Mouse (Mus musculus) embryonic facial prominence, embryonic 15.5 days (tissue): ENCODE results near the gene Nsmce4a. TPM values are rescaled to one million over a fixed set of nuclear protein-coding genes. Genes with fewer than 3 reads are reported as not detected.

Experiments used
- ATAC-seq: fragments of 200-750 bp; cut with Nextera tagmentation; 2 replicates; pipeline ENCODE4 v1.8.0; 2017; ENCODE audit warnings: low read depth, moderate TSS enrichment; ENCODE audit not compliant: insufficient number of reproducible peaks, low FRiP score, low TSS enrichment
- H3K27ac ChIP-seq: fragments of 300-500 bp; sonication (generic); replicated peaks from 2 replicates; pipeline ENCODE4 v1.5.1; 2015; ENCODE audit warnings: mild to moderate bottlenecking, inconsistent platforms
- H3K27me3 ChIP-seq: fragments of 300-500 bp; sonication (generic); 2 replicates; pipeline ENCODE4 v1.6.1; 2015; ENCODE audit warnings: inconsistent platforms
- H3K36me3 ChIP-seq: fragments of 300-500 bp; sonication (generic); 2 replicates; pipeline ENCODE4 v1.6.1; 2015; ENCODE audit warnings: mild to moderate bottlenecking, inconsistent platforms
- H3K4me1 ChIP-seq: fragments of 300-500 bp; sonication (generic); 2 replicates; pipeline ENCODE4 v1.6.1; 2015; ENCODE audit warnings: inconsistent platforms
- H3K4me2 ChIP-seq: fragments of 300-500 bp; sonication (generic); replicated peaks from 2 replicates; pipeline ENCODE4 v1.6.1; 2015; ENCODE audit warnings: mild to moderate bottlenecking, inconsistent platforms
- H3K4me3 ChIP-seq: fragments of 300-500 bp; sonication (generic); replicated peaks from 2 replicates; pipeline ENCODE4 v1.5.1; 2015; ENCODE audit warnings: mild to moderate bottlenecking, inconsistent platforms
- H3K9ac ChIP-seq: fragments of 300-500 bp; sonication (generic); 2 replicates; pipeline ENCODE4 v1.6.1; 2015; ENCODE audit warnings: inconsistent platforms
- H3K9me3 ChIP-seq: fragments of 300-500 bp; sonication (generic); replicated peaks from 2 replicates; pipeline ENCODE4 v1.6.1; 2016; ENCODE audit warnings: inconsistent platforms
- WGBS: fragments of 180-500 bp; shearing (Covaris S2); methylation state at CpG from one replicate; pipeline ENCODE4 v1.1.7; 2015; 5-methylcytosine and 5-hydroxymethylcytosine counted together
- polyA plus RNA-seq: library from polyadenylated mRNA; unstranded; fragments of >200 nt; fragmentation: Nextera tagmentation; extraction: Ambion mirVana; gene quantifications from 2 replicates; pipeline ENCODE4 v1.2.1, GENCODE M21; 2015

Nsmce4a gene
- polyA plus RNA-seq, 1 experiment from 2014 or later = 128 TPM

DNA sequence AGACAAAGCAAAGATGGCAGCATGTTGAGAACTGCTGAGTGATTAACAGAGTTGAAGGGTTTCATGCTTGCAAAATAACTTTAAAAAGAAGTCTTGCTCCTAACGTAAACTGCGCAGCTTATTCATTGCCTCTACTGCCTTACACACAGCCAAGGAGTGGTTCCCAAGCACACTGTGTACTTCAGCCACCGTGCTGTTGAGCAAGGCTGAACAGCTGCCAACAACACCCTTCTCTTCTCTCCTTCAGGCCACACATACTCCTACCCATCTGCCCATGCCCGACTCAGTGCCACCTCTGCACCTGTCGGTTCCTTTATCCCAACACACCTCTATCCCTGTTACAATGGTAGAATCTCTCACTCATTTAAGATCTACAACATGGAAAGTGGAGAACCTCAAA is 69.9 kb downstream of the Nsmce4a start:
- 92% methylated on average over 5 of the region's 5 CpGs for WGBS
- Histone ChIP-seq H3K36me3 (peaks cover 44% of the 10 kb centered on the region), H3K27ac (no peak overlapping the region), H3K27me3 (no peaks in the 10 kb centered on the region), H3K4me3 (no peak overlapping the region), H3K4me1 (no peaks in the 10 kb centered on the region), H3K9me3 (no peaks in the 10 kb centered on the region), H3K4me2 (no peak overlapping the region), H3K9ac (no peak overlapping the region)
- ATAC-seq = no peak

GRCm38 (mm10) chr7:130501499-130501898 is 71.4 kb downstream of the Nsmce4a start:
- WGBS = 45% methylated on average over 1 of the region's 1 CpGs
- no peaks in the 10 kb centered on the region for H3K9me3 ChIP-seq
- H3K36me3 ChIP-seq = peaks cover 32% of the 10 kb centered on the region
- H3K4me3 ChIP-seq = no peak overlapping the region
- H3K27me3 ChIP-seq = no peaks in the 10 kb centered on the region
- H3K4me1 ChIP-seq = no peaks in the 10 kb centered on the region
- no peak overlapping the region for H3K9ac ChIP-seq
- no peak overlapping the region for H3K4me2 ChIP-seq
- ATAC-seq = no peak
- H3K27ac ChIP-seq = no peak overlapping the region

DNA sequence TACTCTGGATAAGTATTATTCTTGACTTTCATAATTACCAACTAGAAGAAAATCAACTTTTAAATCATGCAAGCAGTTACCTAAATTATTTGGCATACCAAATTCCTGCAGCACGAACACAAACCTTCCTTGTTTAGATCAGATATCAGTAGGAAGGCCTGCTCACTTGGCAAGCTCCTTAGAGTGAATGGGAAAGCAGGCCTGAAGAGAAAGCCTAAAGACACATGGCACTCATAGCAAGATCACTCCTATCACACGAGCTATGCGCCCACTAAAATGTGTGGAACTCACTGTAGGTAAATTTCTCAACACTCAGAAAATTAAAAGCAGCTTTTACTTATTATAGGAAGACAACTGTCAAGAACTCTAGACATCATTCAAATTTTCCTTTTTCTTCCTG is 79.6 kb downstream of the Nsmce4a start:
- no peak for ATAC-seq
- H3K4me2 ChIP-seq = no peak overlapping the region
- no peaks in the 10 kb centered on the region for H3K27me3 ChIP-seq
- peaks cover 14% of the 10 kb centered on the region for H3K36me3 ChIP-seq
- H3K4me3 ChIP-seq = no peak overlapping the region
- peaks cover 3% of the 10 kb centered on the region; the same call in 1 of the 2 replicates for H3K4me1 ChIP-seq
- H3K9me3 ChIP-seq = no peaks in the 10 kb centered on the region
- no peak overlapping the region for H3K27ac ChIP-seq
- WGBS = 54% methylated on average over 3 of the region's 3 CpGs
- H3K9ac ChIP-seq = no peak overlapping the region

- Histone ChIP-seq H3K4me1 (peaks cover 3% of the 10 kb centered on the region; the same call in 1 of the 2 replicates), H3K9me3 (no peaks in the 10 kb centered on the region)
- ATAC-seq = no peak
Measured at GRCm38 (mm10) chr7:130492026-130492425, 80.9 kb downstream of the Nsmce4a start.

More at GRCm38 (mm10) chr7:130492026-130492425, 80.9 kb downstream of the Nsmce4a start:
- no peak overlapping the region for H3K27ac ChIP-seq
- no peak overlapping the region for H3K9ac ChIP-seq
- H3K4me2 ChIP-seq = no peak overlapping the region
- H3K27me3 ChIP-seq = no peaks in the 10 kb centered on the region
- H3K36me3 ChIP-seq = peaks cover 18% of the 10 kb centered on the region
- no peak overlapping the region for H3K4me3 ChIP-seq

Other genes with a start within 250 kb of the Nsmce4a start
- gene Ate1, start 52.7 kb downstream of the Nsmce4a start, polyA plus RNA-seq = 57.4 and 59.7 TPM in 2 replicates
- gene Tacc2, start 4.3 kb upstream of the Nsmce4a start, polyA plus RNA-seq = 39.7 and 46.0 TPM in 2 replicates
- gene Btbd16, start 201.0 kb upstream of the Nsmce4a start, polyA plus RNA-seq = not detected in 2 replicates